Mouse (Mus musculus) CH12.LX (cell line): ENCODE data around the gene Lias. TPM values are rescaled to one million over a fixed set of nuclear protein-coding genes. Genes with fewer than 3 reads are reported as not detected.

Source experiments
- DNase-seq: peaks from one replicate; pipeline ENCODE4 v3.0.0-alpha.2; 2013; ENCODE audit errors: extremely low read depth
- H3K27ac ChIP-seq: 2 replicates; pipeline ENCODE4 v1.5.1; 2012; ENCODE audit warnings: low read depth, mild to moderate bottlenecking, control low read depth, moderate library complexity; ENCODE audit not compliant: insufficient read depth
- H3K27me3 ChIP-seq: replicated peaks from 2 replicates; pipeline ENCODE3; 2012; ENCODE audit warnings: inconsistent platforms
- H3K36me3 ChIP-seq, 2 experiments: replicated peaks in 1 of 2; 2 replicates each; pipeline versions ENCODE3 to v1.6.1; 2012; ENCODE audit warnings: inconsistent platforms in 1 of 2, low read length in 1 of 2, mild to moderate bottlenecking in 1 of 2, mixed read lengths in 1 of 2, moderate library complexity in 1 of 2; ENCODE audit not compliant: control insufficient read depth in 1 of 2, insufficient read depth in 1 of 2
- H3K4me1 ChIP-seq, 2 experiments: 2 replicates each; pipeline ENCODE4 v1.6.1; 2012; ENCODE audit warnings: inconsistent platforms in 1 of 2, moderate library complexity in 1 of 2; ENCODE audit not compliant: insufficient read depth in 2 of 2, control insufficient read depth in 1 of 2
- H3K4me2 ChIP-seq: 2 replicates; pipeline ENCODE4 v1.6.1; 2012; ENCODE audit warnings: low read depth, mild to moderate bottlenecking, control low read depth; ENCODE audit not compliant: poor library complexity, insufficient read depth, severe bottlenecking
- H3K4me3 ChIP-seq, 3 experiments: fragments of 150-350 bp in 1 of 3; sonication (generic) in 1 of 3; replicated peaks in 1 of 3; 2 replicates each; pipeline versions ENCODE3 to v1.5.1; 2011 to 2012; ENCODE audit warnings: low read depth in 2 of 3, low read length in 2 of 3, mild to moderate bottlenecking in 2 of 3, moderate library complexity in 2 of 3, control low read depth in 1 of 3, improper control_type of control experiment in 1 of 3, inconsistent platforms in 1 of 3, mixed read lengths in 1 of 3; ENCODE audit not compliant: poor library complexity in 1 of 3
- H3K79me2 ChIP-seq: replicated peaks from 2 replicates; pipeline ENCODE4 v1.6.1; 2012; ENCODE audit warnings: mild to moderate bottlenecking, moderate library complexity; ENCODE audit not compliant: control insufficient read depth, poor library complexity, insufficient read depth, severe bottlenecking; ENCODE audit errors: extremely low read depth
- H3K9ac ChIP-seq: 2 replicates; pipeline ENCODE4 v1.6.1; 2012; ENCODE audit warnings: low read depth, mild to moderate bottlenecking, control low read depth, moderate library complexity; ENCODE audit not compliant: insufficient read depth
- H3K9me3 ChIP-seq: replicated peaks from 2 replicates; pipeline ENCODE3; 2012; ENCODE audit warnings: low read length, inconsistent platforms, mixed read lengths
- CHD1 ChIP-seq: IDR thresholded peaks from 2 replicates; pipeline ENCODE4 v1.6.1; 2012; ENCODE audit warnings: low read depth, low read length, improper control_type of control experiment, inconsistent platforms
- CHD2 ChIP-seq: IDR thresholded peaks from 2 replicates; pipeline ENCODE4 v1.6.1; 2011; ENCODE audit warnings: low read length, improper control_type of control experiment
- CTCF ChIP-seq, 2 experiments: IDR thresholded peaks in 1 of 2; conservative IDR thresholded peaks in 1 of 2; 2 replicates each; pipeline ENCODE4 v1.5.1; 2011 to 2012; ENCODE audit warnings: low read depth in 2 of 2, low read length in 2 of 2, improper control_type of control experiment in 1 of 2, inconsistent platforms in 1 of 2, mild to moderate bottlenecking in 1 of 2, moderate library complexity in 1 of 2
- EP300 ChIP-seq: IDR thresholded peaks from 2 replicates; pipeline ENCODE4 v1.6.1; 2011; ENCODE audit warnings: low read length, improper control_type of control experiment
- GABPA ChIP-seq: IDR thresholded peaks from 2 replicates; pipeline ENCODE4 v1.6.1; 2012; ENCODE audit warnings: low read depth, low read length, improper control_type of control experiment, inconsistent platforms; ENCODE audit not compliant: insufficient replicate concordance
- IRF4 ChIP-seq: IDR thresholded peaks from 2 replicates; pipeline ENCODE4 v1.6.1; 2014; ENCODE audit warnings: low read depth, mild to moderate bottlenecking, inconsistent platforms, low read length, improper control_type of control experiment
- JUN ChIP-seq: IDR thresholded peaks from 2 replicates; pipeline ENCODE4 v1.6.1; 2011; ENCODE audit warnings: low read depth, mild to moderate bottlenecking, low read length, improper control_type of control experiment, moderate library complexity; ENCODE audit not compliant: insufficient read depth
- KAT2A ChIP-seq: IDR thresholded peaks from 2 replicates; pipeline ENCODE4 v1.6.1; 2012; ENCODE audit warnings: low read length, improper control_type of control experiment, inconsistent platforms; ENCODE audit not compliant: insufficient replicate concordance
- MAFK ChIP-seq: IDR thresholded peaks from 2 replicates; pipeline ENCODE4 v1.6.1; 2011; ENCODE audit warnings: low read length, improper control_type of control experiment; ENCODE audit not compliant: insufficient replicate concordance
- MAZ ChIP-seq: IDR thresholded peaks from 2 replicates; pipeline ENCODE4 v1.6.1; 2012; ENCODE audit warnings: low read depth, mild to moderate bottlenecking, inconsistent platforms, low read length, improper control_type of control experiment, moderate library complexity
- MEF2A ChIP-seq: IDR thresholded peaks from 2 replicates; pipeline ENCODE4 v1.6.1; 2014; ENCODE audit warnings: low read depth, mild to moderate bottlenecking, inconsistent platforms, low read length, improper control_type of control experiment, borderline replicate concordance
- MYC ChIP-seq: IDR thresholded peaks from 2 replicates; pipeline ENCODE4 v1.6.1; 2011; ENCODE audit warnings: low read depth, mild to moderate bottlenecking, improper control_type of control experiment, low read length
- NELFE ChIP-seq: IDR thresholded peaks from 2 replicates; pipeline ENCODE4 v1.6.1; 2011; ENCODE audit warnings: low read depth, low read length, improper control_type of control experiment
- PAX5 ChIP-seq: IDR thresholded peaks from 2 replicates; pipeline ENCODE4 v1.6.1; 2012; ENCODE audit warnings: low read length, inconsistent platforms, mixed read lengths
- POLR2AphosphoS2 ChIP-seq: IDR thresholded peaks from 2 replicates; pipeline ENCODE4 v1.6.1; 2011; ENCODE audit warnings: low read depth, low read length, improper control_type of control experiment
- RAD21 ChIP-seq: IDR thresholded peaks from 2 replicates; pipeline ENCODE4 v1.6.1; 2011; ENCODE audit warnings: low read depth, mild to moderate bottlenecking, low read length, improper control_type of control experiment, moderate library complexity
- RCOR1 ChIP-seq: conservative IDR thresholded peaks from 2 replicates; pipeline ENCODE4 v1.6.1; 2012; ENCODE audit warnings: low read depth, mild to moderate bottlenecking, inconsistent platforms, low read length, improper control_type of control experiment
- SIN3A ChIP-seq: IDR thresholded peaks from 2 replicates; pipeline ENCODE4 v1.6.1; 2012; ENCODE audit warnings: low read length, improper control_type of control experiment, inconsistent platforms
- USF2 ChIP-seq: conservative IDR thresholded peaks from 2 replicates; pipeline ENCODE4 v1.6.1; 2011; ENCODE audit warnings: low read depth, low read length, improper control_type of control experiment
- ZC3H11A ChIP-seq: IDR thresholded peaks from 2 replicates; pipeline ENCODE4 v1.6.1; 2012; ENCODE audit warnings: low read depth, mild to moderate bottlenecking, inconsistent platforms, low read length, improper control_type of control experiment
- ZNF384 ChIP-seq: IDR thresholded peaks from 2 replicates; pipeline ENCODE4 v1.6.1; 2012; ENCODE audit warnings: low read depth, low read length, improper control_type of control experiment, inconsistent platforms
- dilution Hi-C: fragments of 300-500 bp; cut with MboI; formaldehyde crosslinking; loops from 2 replicates; pipeline ENCODE4 v1.14.3; 2020; ENCODE audit warnings: low sequenced_read_pairs; ENCODE audit not compliant: extremely low pct_unique_long_range_greater_than_20kb, extremely low pct_ligation_motif_present
- in situ Hi-C: fragments of 300-500 bp; cut with MboI; formaldehyde crosslinking; loops from 3 replicates; pipeline ENCODE4 v1.14.3; 2019; ENCODE audit warnings: low sequenced_read_pairs, low pct_ligation_motif_present, low pct_unique_long_range_greater_than_20kb, mixed read lengths
- polyA plus RNA-seq: library from polyadenylated mRNA; unstranded; fragments of >175 nt; gene quantifications from 2 replicates; pipeline ENCODE4 v1.2.1, GENCODE M21; 2012; ENCODE audit warnings: low read depth; ENCODE audit not compliant: insufficient read length
- total RNA-seq, 2 experiments: library from RNA; depleted of rRNA; stranded (reverse); fragments of 300-350 nt in 1 of 2; fragments of >200 nt in 1 of 2; gene quantifications; 2 replicates each; pipeline ENCODE4 v1.2.3; 2012 to 2014

Gene Lias
- total and polyA plus RNA-seq, 3 experiments, result 34.6 to 57.7 (median 52.6) TPM

- dilution Hi-C loops, result no loop called here
- Histone ChIP-seq H3K4me3 (no peak overlapping the region), H3K36me3 (peaks cover 9 to 63% of the 10 kb centered on the region in 2 experiments), H3K4me2 (no peak overlapping the region), H3K9ac (no peak overlapping the region), H3K4me1 (peaks cover 0 to 14% of the 10 kb centered on the region in 2 experiments; a peak in 2 of 4 replicates), H3K9me3 (no peaks in the 10 kb centered on the region), H3K79me2 (no peaks in the 10 kb centered on the region), H3K27ac (no peak overlapping the region), H3K27me3 (no peaks in the 10 kb centered on the region)
- no peak for TF ChIP-seq ZNF384
- no peak for TF ChIP-seq SIN3A
- TF ChIP-seq CHD2, result no peak
- no peak for TF ChIP-seq KAT2A
- no peak for TF ChIP-seq MYC
- no peak for TF ChIP-seq NELFE
- TF ChIP-seq EP300, result no peak
- TF ChIP-seq ZC3H11A, result no peak
- no peak for TF ChIP-seq MAFK
- TF ChIP-seq CHD1, result no peak
- TF ChIP-seq CTCF (conservative IDR thresholded peaks at IDR 0.05 in 1 of 2, IDR thresholded peaks at IDR 0.05 in 1 of 2; ENCODE audit: low read depth in 2 of 2, low read length in 2 of 2), result no peak
- TF ChIP-seq GABPA, result no peak
- TF ChIP-seq RAD21, result no peak
- TF ChIP-seq POLR2AphosphoS2, result no peak
- no peak for TF ChIP-seq USF2
- no peak for TF ChIP-seq RCOR1
- TF ChIP-seq IRF4, result no peak
- in situ Hi-C loops, result no loop called here
- no peak for DNase-seq
Measured at GRCm38 (mm10) chr5:65424215-65424614, 32.9 kb downstream of the Lias start.

GRCm38 (mm10) chr5:65425251-65425650 is 34.0 kb downstream of the Lias start:
- in situ Hi-C loops (no loop called here), dilution Hi-C loops (no loop called here)
- Histone ChIP-seq H3K79me2 (no peaks in the 10 kb centered on the region), H3K9ac (no peak overlapping the region), H3K4me1 (peaks cover 0 to 8% of the 10 kb centered on the region in 2 experiments; a peak in 1 of 4 replicates), H3K4me2 (no peak overlapping the region), H3K9me3 (no peaks in the 10 kb centered on the region), H3K36me3 (peaks cover 9 to 66% of the 10 kb centered on the region in 2 experiments), H3K27ac (no peak overlapping the region), H3K4me3 (no peak overlapping the region), H3K27me3 (no peaks in the 10 kb centered on the region)
- TF ChIP-seq MAZ (no peak), JUN (no peak), PAX5 (no peak), MEF2A (no peak)
- no peak for DNase-seq
